Mouse (Mus musculus) cortical plate, adult 2 months (tissue): ENCODE measurements at regions not wholly inside any gene's neighbourhood (a gene's known extent, or its start where the extent isn't known, plus 50 kb on each side); places are given as distances from the start of the nearest gene placed in this dataset.

Experiments
- H3K27ac ChIP-seq: fragments of 200-500 bp; 2 replicates; pipeline ENCODE4 v1.5.1; 2012; ENCODE audit warnings: low read length, control low read depth, inconsistent platforms; ENCODE audit not compliant: insufficient read depth
- H3K4me1 ChIP-seq: fragments of 200-500 bp; 2 replicates; pipeline ENCODE4 v1.6.1; 2011; ENCODE audit warnings: low read length; ENCODE audit not compliant: control insufficient read depth, insufficient read depth
- H3K4me3 ChIP-seq: fragments of 200-500 bp; 2 replicates; pipeline ENCODE4 v1.5.1; 2011; ENCODE audit warnings: mild to moderate bottlenecking, low read length, control low read depth; ENCODE audit not compliant: insufficient read depth
- CTCF ChIP-seq: fragments of 200-500 bp; IDR thresholded peaks from 2 replicates; pipeline ENCODE4 v1.5.1; 2011; ENCODE audit warnings: mild to moderate bottlenecking, control low read depth, low read length; ENCODE audit not compliant: insufficient read depth; ENCODE audit errors: extremely low read depth
- POLR2A ChIP-seq: fragments of 200-500 bp; IDR thresholded peaks from 2 replicates; pipeline ENCODE4 v1.6.1; 2011; ENCODE audit warnings: mild to moderate bottlenecking, low read length, control low read depth; ENCODE audit not compliant: insufficient read depth; ENCODE audit errors: extremely low read depth

DNA sequence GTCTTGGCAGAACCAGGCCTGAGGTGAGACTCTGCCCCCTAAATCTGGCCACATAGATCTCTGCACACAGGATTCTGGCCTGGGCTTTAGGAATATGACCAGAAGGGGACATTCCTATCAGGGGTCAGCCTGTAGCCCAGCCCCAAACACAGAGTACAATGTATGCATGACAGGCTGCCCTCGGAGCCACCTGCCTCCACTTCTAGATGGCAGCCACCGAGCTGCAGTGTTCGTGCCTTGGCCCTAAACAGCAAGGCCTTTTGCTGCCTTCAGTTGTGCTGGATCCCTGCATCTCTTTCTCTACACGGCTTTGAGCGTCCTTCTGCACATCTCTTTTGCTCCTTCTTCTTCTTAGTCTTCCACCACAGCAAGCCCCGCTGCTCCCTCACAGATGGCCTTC, 532.2 kb upstream of the 3110018I06Rik start:
- no peak for TF ChIP-seq CTCF
- no peak for TF ChIP-seq POLR2A
- no peak overlapping the region for H3K27ac ChIP-seq
- no peaks in the 10 kb centered on the region for H3K4me1 ChIP-seq
- H3K4me3 ChIP-seq, result no peak overlapping the region

DNA sequence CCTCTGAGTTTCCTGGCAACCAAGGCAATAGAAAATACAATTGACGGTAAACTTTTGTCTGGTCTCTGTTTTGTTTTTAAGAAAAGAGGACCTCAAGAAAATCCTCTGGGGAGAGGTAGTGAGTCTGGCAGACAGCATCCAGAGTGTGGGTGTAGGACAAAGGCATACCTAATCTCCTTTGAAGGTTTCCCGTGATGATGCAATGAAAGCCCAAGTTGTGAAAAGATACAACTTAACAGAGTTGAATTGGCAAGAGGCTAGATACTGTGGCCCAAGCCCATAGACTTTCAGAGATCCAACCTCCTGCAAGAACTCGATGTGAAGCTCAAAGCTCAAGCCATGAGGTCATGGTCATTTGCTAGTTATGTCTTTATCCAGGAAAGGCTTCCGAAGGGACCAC, 526.4 kb upstream of the 3110018I06Rik start:
- Histone ChIP-seq H3K4me3 (no peak overlapping the region), H3K27ac (no peak overlapping the region), H3K4me1 (no peaks in the 10 kb centered on the region)
- TF ChIP-seq CTCF (no peak), POLR2A (no peak)

DNA sequence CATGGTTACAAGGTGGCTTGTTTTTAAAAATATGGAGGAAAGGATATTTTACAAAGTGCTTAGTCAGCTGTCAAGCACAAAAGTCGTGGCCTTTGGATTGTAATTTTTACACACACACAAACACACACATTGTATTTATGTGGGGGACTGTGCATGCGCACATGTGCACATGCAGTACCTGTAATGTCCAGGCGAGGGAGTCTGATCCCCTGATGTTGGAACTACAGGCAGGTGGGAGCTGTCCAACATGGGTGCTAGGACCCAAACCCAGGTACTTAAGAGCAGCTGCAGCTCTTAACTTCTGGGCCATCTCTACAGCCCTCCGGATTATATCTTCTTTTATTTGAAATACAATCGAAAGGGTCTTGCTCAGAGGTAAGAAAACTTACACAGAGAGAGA, 524.7 kb upstream of the 3110018I06Rik start:
- Histone ChIP-seq H3K4me3 (no peak overlapping the region), H3K27ac (no peak overlapping the region), H3K4me1 (no peaks in the 10 kb centered on the region)
- TF ChIP-seq CTCF (peak; percentile 15; the same call in 1 of the 2 replicates), POLR2A (no peak)

DNA sequence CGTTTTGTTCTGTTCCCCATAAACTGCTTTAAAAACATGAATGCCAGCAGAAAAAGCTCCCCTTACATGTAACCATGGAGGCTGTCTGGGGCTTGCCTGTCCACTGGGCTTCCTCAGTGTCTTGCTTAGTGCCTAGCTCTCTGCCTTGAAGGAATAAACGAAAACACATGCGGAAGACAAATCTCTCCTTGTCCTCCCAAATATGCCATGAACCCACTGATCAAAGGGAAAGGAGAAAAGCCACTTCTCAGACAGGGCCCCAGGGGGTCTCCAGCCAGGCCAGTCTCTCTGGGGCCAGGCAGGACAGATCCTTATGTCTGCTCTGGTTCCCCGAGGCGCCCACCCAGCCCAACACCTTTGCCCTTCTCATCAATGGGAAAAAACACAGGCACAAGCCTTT, 518.6 kb upstream of the 3110018I06Rik start:
- no peak for TF ChIP-seq POLR2A
- no peak for TF ChIP-seq CTCF
- Histone ChIP-seq H3K4me1 (no peaks in the 10 kb centered on the region), H3K4me3 (no peak overlapping the region), H3K27ac (no peak overlapping the region)

DNA sequence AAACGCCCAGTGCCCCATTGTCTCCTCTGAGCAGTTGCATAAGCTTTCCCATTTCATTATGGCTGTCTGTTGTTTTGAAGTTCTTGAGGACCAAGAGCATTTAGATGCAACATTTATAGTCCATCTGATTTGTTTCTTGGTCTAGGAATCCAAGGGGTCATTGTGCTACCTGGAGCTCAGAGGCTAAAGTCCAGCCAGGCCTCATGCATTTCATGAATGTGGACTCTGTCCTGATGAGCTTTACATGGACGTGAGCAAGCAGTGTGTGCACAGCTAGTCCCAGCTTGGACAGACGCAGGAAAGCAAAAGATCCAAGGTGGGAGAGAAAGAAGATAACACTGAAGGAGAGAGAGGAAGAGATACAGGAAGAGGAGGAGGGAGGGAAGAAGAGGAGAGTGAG, 496.0 kb upstream of the 3110018I06Rik start:
- no peak for TF ChIP-seq CTCF
- no peak for TF ChIP-seq POLR2A
- H3K27ac ChIP-seq, result no peak overlapping the region
- H3K4me3 ChIP-seq, result no peak overlapping the region
- H3K4me1 ChIP-seq, result no peaks in the 10 kb centered on the region

DNA sequence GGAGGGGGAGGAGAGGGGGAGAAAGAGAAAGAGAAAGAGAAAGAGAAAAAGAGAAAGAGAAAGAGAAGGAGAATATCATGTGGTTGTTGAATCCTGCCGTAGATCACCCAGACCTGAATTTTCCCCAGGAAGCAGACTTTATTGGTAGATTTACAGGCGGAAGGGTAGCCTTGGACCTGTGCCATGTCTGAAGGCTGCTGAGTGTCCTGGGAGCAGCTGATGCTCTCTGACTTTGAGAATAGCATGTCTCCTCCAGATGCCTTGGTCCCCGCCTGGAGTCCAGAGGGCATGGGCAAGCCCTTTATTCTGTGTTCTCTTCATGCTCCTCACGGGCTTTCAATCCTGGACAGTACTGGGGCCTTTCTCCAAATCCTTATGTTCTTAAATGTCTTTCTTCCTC, 495.4 kb upstream of the 3110018I06Rik start:
- TF ChIP-seq POLR2A (no peak), CTCF (no peak)
- H3K4me1 ChIP-seq, result no peaks in the 10 kb centered on the region
- no peak overlapping the region for H3K27ac ChIP-seq
- H3K4me3 ChIP-seq, result no peak overlapping the region

DNA sequence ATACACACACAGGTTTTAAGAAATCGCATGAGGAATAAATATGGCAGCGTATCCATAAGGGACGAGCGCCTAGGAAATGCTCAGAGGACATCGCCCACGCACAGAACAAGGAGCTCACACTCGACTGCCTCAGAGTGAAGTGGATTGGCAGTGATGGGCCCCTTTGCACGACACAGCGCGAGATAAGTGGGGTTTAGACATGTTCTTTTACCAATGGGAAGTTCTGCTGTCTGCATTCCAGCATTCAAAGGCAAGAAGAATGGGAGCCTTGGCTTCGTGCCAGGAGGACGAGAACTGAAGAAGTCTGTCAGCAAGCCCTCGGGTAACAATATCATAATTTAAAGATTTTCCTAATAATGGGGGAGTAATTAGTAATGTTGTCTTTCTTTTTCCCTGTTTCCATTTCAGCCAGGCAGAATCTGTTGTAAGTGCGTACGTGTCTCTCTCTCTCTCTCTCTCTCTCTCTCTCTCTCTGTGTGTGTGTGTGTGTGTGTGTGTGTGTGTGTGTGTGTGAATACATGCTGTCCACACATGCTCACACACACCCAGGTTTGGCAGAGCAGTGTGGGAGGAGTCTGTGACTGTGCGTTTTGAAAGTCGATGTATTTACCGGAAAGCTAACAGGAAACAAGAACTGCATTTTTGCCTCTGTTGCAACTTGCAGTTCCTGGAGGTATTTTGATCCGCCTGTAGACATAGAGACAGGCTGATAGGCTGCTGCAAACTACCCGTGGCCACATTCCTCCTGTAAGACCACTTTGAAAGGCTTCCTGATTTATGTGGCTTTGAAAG, 477.2 kb upstream of the 3110018I06Rik start:
- H3K27ac ChIP-seq, result no peak overlapping the region
- no peak for TF ChIP-seq POLR2A
- no peak for TF ChIP-seq CTCF
- no peak overlapping the region for H3K4me3 ChIP-seq
- H3K4me1 ChIP-seq, result peaks cover 3% of the 10 kb centered on the region

DNA sequence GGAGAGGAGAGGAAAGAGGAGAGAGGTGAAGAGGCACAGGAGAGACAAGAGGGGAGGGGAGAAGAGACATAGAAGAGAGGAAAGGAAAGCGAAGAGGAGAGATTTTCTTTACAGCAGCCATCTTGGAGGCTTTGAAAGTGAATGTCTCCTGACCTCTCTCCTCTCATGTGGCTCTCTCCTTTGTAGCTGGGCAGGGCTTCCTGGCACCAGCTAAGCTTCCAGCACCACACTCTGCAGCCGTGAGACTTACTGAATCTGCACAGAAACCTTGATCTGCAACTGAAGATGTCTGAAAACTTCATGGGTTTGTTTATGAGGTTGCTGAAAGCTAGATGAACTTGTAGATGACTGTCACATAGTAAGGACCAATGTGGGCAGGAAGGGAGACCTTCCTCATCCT, 471.6 kb upstream of the 3110018I06Rik start:
- Histone ChIP-seq H3K4me3 (no peak overlapping the region), H3K4me1 (peaks cover 3% of the 10 kb centered on the region), H3K27ac (no peak overlapping the region)
- TF ChIP-seq CTCF, result no peak
- no peak for TF ChIP-seq POLR2A

DNA sequence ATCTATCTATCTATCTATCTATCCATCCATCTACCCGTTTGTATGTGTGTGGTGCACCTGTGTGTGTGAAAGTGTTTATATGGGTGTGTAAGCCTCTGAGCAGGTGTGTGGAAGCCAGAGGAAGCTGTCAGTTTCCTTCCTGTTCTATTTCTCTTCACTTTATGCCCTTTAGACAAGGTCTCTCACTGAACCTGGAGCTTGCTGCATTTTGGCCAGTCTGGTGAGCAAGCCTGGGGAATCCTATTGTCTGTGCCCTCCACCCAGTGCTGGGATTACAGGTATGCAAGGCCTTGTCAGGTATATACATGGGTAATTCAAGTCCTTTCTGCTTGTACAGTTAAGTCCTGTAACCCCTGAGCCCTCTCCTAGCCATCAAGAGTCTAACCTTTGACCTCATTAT, 466.6 kb upstream of the 3110018I06Rik start:
- no peak for TF ChIP-seq POLR2A
- no peak for TF ChIP-seq CTCF
- no peak overlapping the region for H3K4me3 ChIP-seq
- H3K27ac ChIP-seq, result no peak overlapping the region
- H3K4me1 ChIP-seq, result no peaks in the 10 kb centered on the region

DNA sequence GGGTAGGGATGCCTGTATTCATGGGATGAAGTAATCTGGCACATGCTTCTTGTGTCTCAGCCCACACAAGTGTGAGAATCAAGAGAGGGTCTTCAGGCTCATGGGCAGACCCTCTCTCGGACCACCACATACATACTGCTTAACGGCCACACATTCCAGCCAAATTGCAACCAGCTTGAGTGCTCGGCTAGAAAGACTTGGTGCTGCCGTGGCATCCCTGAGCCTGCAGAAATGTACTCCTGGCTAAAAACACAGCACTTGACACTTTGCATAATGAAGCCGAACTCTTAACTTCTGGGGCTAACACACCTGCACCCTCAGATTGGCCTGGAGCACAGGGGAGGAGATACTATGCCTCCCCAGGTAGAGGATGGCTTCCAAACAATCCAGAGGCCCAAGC, 461.6 kb upstream of the 3110018I06Rik start:
- H3K4me3 ChIP-seq, result no peak overlapping the region
- no peaks in the 10 kb centered on the region for H3K4me1 ChIP-seq
- TF ChIP-seq POLR2A (no peak), CTCF (no peak)
- H3K27ac ChIP-seq, result no peak overlapping the region
